Comparison of ENCODE assay signal across 8 mouse cellular contexts in the genomic region with DNA sequence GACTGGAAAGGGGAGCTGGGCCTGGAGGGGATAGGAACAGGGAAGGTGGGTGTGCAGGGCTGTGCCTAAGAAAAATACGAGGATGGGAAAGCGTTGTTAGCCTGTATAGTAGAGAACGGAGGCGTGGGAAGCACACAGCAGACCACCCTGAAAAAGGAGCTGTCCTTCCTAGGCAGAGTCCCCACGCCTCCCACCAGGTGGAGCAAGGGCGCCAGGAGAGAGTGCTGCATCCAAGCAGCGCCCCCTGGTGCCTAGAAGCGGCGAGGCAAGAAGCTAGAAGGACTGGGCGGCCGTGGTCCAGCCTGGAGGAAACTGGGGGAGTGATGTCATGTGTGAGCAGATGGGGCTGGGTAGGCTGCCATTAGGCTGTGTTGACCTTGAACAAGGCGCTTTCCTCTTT.
A peak's percentile ranks its signal among the peaks of the same experiment; 100 is the strongest.
DNase-seq lines count a peak whose midpoint lies in the region; ATAC-seq and TF ChIP-seq lines count a peak whose summit lies in the region.

No protein-coding gene starts in this region.

- H3K4me1 ChIP-seq in embryonic fibroblast, embryonic 13.5 days (ENCODE audit: control insufficient read depth, insufficient read depth, low read length) = peaks cover 2% of the 10 kb centered on the region; the same call in 1 of the 2 replicates
- H3K4me1 ChIP-seq in heart, embryonic 10.5 days = peaks cover 53% of the 10 kb centered on the region
- no peaks in the 10 kb centered on the region for H3K4me1 ChIP-seq in kidney, embryonic 14.5 days (ENCODE audit: control insufficient read depth, insufficient read depth, low read length)
- H3K4me1 ChIP-seq in limb, embryonic 15.5 days = peaks cover 23% of the 10 kb centered on the region
- peaks cover 14% of the 10 kb centered on the region; the same call in 1 of the 2 replicates for H3K4me1 ChIP-seq in midbrain, postnatal 0 days (ENCODE audit: insufficient read depth, low read length)

- peak overlapping the region; percentile 66; the same call in 1 of the 2 replicates for H3K4me3 ChIP-seq in embryonic fibroblast, embryonic 13.5 days (ENCODE audit: insufficient read depth, low read length)
- peak overlapping the region; percentile 86 for H3K4me3 ChIP-seq in heart, embryonic 10.5 days
- H3K4me3 ChIP-seq in kidney, embryonic 14.5 days (ENCODE audit: low read length) = peak overlapping the region; percentile 69
- H3K4me3 ChIP-seq in limb, embryonic 15.5 days = peak overlapping the region; percentile 78
- peak overlapping the region; percentile 83 for H3K4me3 ChIP-seq in midbrain, postnatal 0 days (ENCODE audit: low read depth, low read length)

- no peak for TF ChIP-seq POLR2A in embryonic fibroblast, embryonic 13.5 days (IDR thresholded peaks at IDR 0.05; ENCODE audit: low read depth, low read length)

- peak; percentile 77 for ATAC-seq in kidney, embryonic 14.5 days (ENCODE audit: low FRiP score, low TSS enrichment)
- ATAC-seq in limb, embryonic 15.5 days (ENCODE audit: insufficient number of reproducible peaks, low FRiP score, low TSS enrichment, low read depth) = peak; percentile 61; the same call in 1 of the 2 replicates
- peak; percentile 88 for ATAC-seq in midbrain, postnatal 0 days (ENCODE audit: low FRiP score)

- H3K4me2 ChIP-seq in kidney, embryonic 14.5 days (replicated peaks; ENCODE audit: low read depth, low read length) = peak overlapping the region; percentile 94
- H3K4me2 ChIP-seq in limb, embryonic 15.5 days = peak overlapping the region; percentile 96
- H3K4me2 ChIP-seq in midbrain, postnatal 0 days (ENCODE audit: low read depth, low read length, poor library complexity, severe bottlenecking) = peak overlapping the region; percentile 96

- WGBS in heart, embryonic 10.5 days = 2% methylated on average over 12 of the region's 12 CpGs
- 4% methylated on average over 12 of the region's 12 CpGs for WGBS in kidney, embryonic 14.5 days
- WGBS in limb, embryonic 15.5 days = 2% methylated on average over 12 of the region's 12 CpGs
- WGBS in midbrain, postnatal 0 days = 2% methylated on average over 12 of the region's 12 CpGs

- no peaks in the 10 kb centered on the region for H3K9me3 ChIP-seq in heart, embryonic 10.5 days
- H3K9me3 ChIP-seq in kidney, embryonic 14.5 days (ENCODE audit: control insufficient read depth, low read length) = no peaks in the 10 kb centered on the region
- H3K9me3 ChIP-seq in limb, embryonic 15.5 days = no peaks in the 10 kb centered on the region
- H3K9me3 ChIP-seq in midbrain, postnatal 0 days (ENCODE audit: low read length) = no peaks in the 10 kb centered on the region

- H3K9ac ChIP-seq in kidney, embryonic 14.5 days (ENCODE audit: low read depth, low read length) = no peak overlapping the region
- no peak overlapping the region for H3K9ac ChIP-seq in limb, embryonic 15.5 days
- H3K9ac ChIP-seq in midbrain, postnatal 0 days (replicated peaks; ENCODE audit: low read length, poor library complexity, severe bottlenecking) = peak overlapping the region; percentile 90

- H3K36me3 ChIP-seq in heart, embryonic 10.5 days = no peaks in the 10 kb centered on the region
- H3K36me3 ChIP-seq in kidney, embryonic 14.5 days (ENCODE audit: control insufficient read depth, insufficient read depth, low read length) = no peaks in the 10 kb centered on the region
- no peaks in the 10 kb centered on the region for H3K36me3 ChIP-seq in limb, embryonic 15.5 days
- H3K36me3 ChIP-seq in midbrain, postnatal 0 days (ENCODE audit: insufficient read depth, low read length) = no peaks in the 10 kb centered on the region

- peak; percentile 95 for DNase-seq in B cell, adult 2 months
- peak; percentile 96 for DNase-seq in brain, adult 2 months (ENCODE audit: low read depth, low spot score)
- peak; percentile 96 for DNase-seq in heart, embryonic 10.5 days (ENCODE audit: low spot score)
- peak; percentile 94 for DNase-seq in midbrain, postnatal 0 days (ENCODE audit: low spot score)
- DNase-seq in spleen, postnatal 10 days (ENCODE audit: low spot score in 2 of 2) = peak; percentile 89 to 94

- TF ChIP-seq CTCF in embryonic fibroblast, embryonic 13.5 days (IDR thresholded peaks at IDR 0.05; ENCODE audit: borderline replicate concordance, insufficient read depth, low read length) = peak; percentile 100
- peak; percentile 100 for TF ChIP-seq CTCF in midbrain, postnatal 0 days (IDR thresholded peaks at IDR 0.05)

- no peak overlapping the region for H3K27ac ChIP-seq in embryonic fibroblast, embryonic 13.5 days (ENCODE audit: insufficient read depth, low read length)
- H3K27ac ChIP-seq in heart, embryonic 10.5 days = peak overlapping the region; percentile 94
- no peak overlapping the region for H3K27ac ChIP-seq in kidney, embryonic 14.5 days (ENCODE audit: low read depth, low read length)
- no peak overlapping the region; the same call in 1 of the 2 replicates for H3K27ac ChIP-seq in limb, embryonic 15.5 days
- H3K27ac ChIP-seq in midbrain, postnatal 0 days (ENCODE audit: low read depth, low read length) = peak overlapping the region; percentile 85

- H3K27me3 ChIP-seq in heart, embryonic 10.5 days (ENCODE audit: insufficient read depth, poor library complexity, severe bottlenecking) = no peaks in the 10 kb centered on the region; the same call in 1 of the 2 replicates
- H3K27me3 ChIP-seq in kidney, embryonic 14.5 days (ENCODE audit: control insufficient read depth, insufficient read depth, low read length) = no peaks in the 10 kb centered on the region
- no peaks in the 10 kb centered on the region for H3K27me3 ChIP-seq in limb, embryonic 15.5 days
- no peaks in the 10 kb centered on the region for H3K27me3 ChIP-seq in midbrain, postnatal 0 days (ENCODE audit: insufficient read depth, low read length)

Comparison
In these comparisons a context has a peak if more than half of its experiments do, and no peak if none do; other contexts are left out.
1. H3K27ac ChIP-seq: peak in heart, embryonic 10.5 days (single experiment) and midbrain, postnatal 0 days (single experiment); none in embryonic fibroblast, embryonic 13.5 days (single experiment), kidney, embryonic 14.5 days (single experiment) and limb, embryonic 15.5 days (single experiment).
2. Peak in every context shown above with its lines, with median percentiles within 50 percentile points of each other: DNase-seq, H3K4me3 ChIP-seq, ATAC-seq and H3K4me2 ChIP-seq.